Mouse (Mus musculus) E14TG2a.4 (cell line): ENCODE data around the gene Slc10a6.

ENCODE experiments used
- CTCF ChIP-seq: conservative IDR thresholded peaks from 2 replicates; pipeline ENCODE4 v1.5.1; 2014; ENCODE audit warnings: low read length
- NANOG ChIP-seq: IDR thresholded peaks from 2 replicates; pipeline ENCODE4 v1.6.1; 2014; ENCODE audit warnings: borderline replicate concordance, low read length, mixed read lengths
- POU5F1 ChIP-seq: IDR thresholded peaks from 2 replicates; pipeline ENCODE4 v1.6.1; 2014; ENCODE audit warnings: low read length, borderline replicate concordance

- TF ChIP-seq CTCF: no peak
- no peak for TF ChIP-seq NANOG
- no peak for TF ChIP-seq POU5F1
Observed at GRCm38 (mm10) chr5:103598264-103598663, 30.9 kb downstream of the Slc10a6 start.
